Mouse (Mus musculus) G1E (cell line): Measurements from ENCODE around the gene Zfp609.

ENCODE experiments used
- CTCF ChIP-seq: IDR thresholded peaks from 2 replicates; pipeline ENCODE4 v1.5.1; 2012; ENCODE audit warnings: low read depth, low read length, inconsistent platforms, mixed read lengths
- GATA1 ChIP-seq: IDR thresholded peaks from 2 replicates; pipeline ENCODE4 v1.6.1; 2012; ENCODE audit warnings: borderline replicate concordance, low read length, inconsistent platforms, mixed read lengths
- GATA2 ChIP-seq: IDR thresholded peaks from 2 replicates; pipeline ENCODE4 v1.6.1; 2012; ENCODE audit warnings: low read depth, low read length, inconsistent platforms, borderline replicate concordance
- TAL1 ChIP-seq: conservative IDR thresholded peaks from 2 replicates; pipeline ENCODE4 v1.6.1; 2012; ENCODE audit warnings: low read depth, low read length, inconsistent platforms, mixed read lengths

DNA sequence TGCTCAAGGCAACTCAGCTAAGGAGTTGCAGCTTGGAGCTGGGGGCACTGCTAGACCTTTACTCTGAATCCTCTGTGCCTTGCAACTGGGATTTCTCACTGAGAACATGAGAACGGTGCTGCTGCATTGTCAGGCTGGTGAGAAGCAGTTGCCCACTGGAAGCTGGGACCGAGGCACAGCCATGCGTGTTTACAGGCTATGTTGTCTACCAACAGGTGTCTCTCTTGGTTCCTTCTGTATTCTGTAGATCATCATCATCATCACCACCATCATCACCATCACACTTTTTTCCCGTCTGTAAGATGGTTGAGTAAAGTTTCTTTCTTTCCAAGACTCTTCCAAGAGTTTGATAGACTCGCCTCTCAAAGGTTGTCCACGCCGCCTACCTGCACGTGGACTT lies 159.7 kb downstream of the Zfp609 start, which contains the start of gene Oaz2:
- TF ChIP-seq CTCF, result no peak
- TF ChIP-seq GATA1, result no peak
- no peak for TF ChIP-seq TAL1
- TF ChIP-seq GATA2, result no peak
